Mouse (Mus musculus) hindbrain, postnatal 0 days (tissue): ENCODE results near the gene Mog. TPM values are rescaled to one million over a fixed set of nuclear protein-coding genes. Genes with fewer than 3 reads are reported as not detected.
A peak's percentile ranks its signal among the peaks of the same experiment; 100 is the strongest.

Source experiments
- ATAC-seq: fragments of 200-750 bp; cut with Nextera tagmentation; 2 replicates; pipeline ENCODE4 v1.8.0; 2017; ENCODE audit warnings: mild to moderate bottlenecking, moderate TSS enrichment, moderate library complexity
- DNase-seq: peaks from one replicate; pipeline ENCODE4 v3.0.0-alpha.2; 2015; ENCODE audit warnings: low spot score
- H3K27ac ChIP-seq: fragments of 300-500 bp; sonication (generic); 2 replicates; pipeline ENCODE4 v1.5.1; 2014; ENCODE audit warnings: mild to moderate bottlenecking
- H3K27me3 ChIP-seq: fragments of 300-500 bp; sonication (generic); 2 replicates; pipeline ENCODE4 v1.6.1; 2014; ENCODE audit warnings: low read length, mixed read lengths; ENCODE audit not compliant: insufficient read depth
- H3K36me3 ChIP-seq: fragments of 300-500 bp; sonication (generic); 2 replicates; pipeline ENCODE4 v1.6.1; 2014; ENCODE audit warnings: low read length, mixed read lengths; ENCODE audit not compliant: insufficient read depth
- H3K4me1 ChIP-seq: fragments of 300-500 bp; sonication (generic); 2 replicates; pipeline ENCODE4 v1.6.1; 2014; ENCODE audit warnings: antibody characterized with exemption, low read length, mixed read lengths; ENCODE audit not compliant: insufficient read depth
- H3K4me2 ChIP-seq: fragments of 300-500 bp; sonication (generic); 2 replicates; pipeline ENCODE4 v1.6.1; 2014; ENCODE audit warnings: low read depth, mild to moderate bottlenecking, low read length, moderate library complexity, mixed read lengths
- H3K4me3 ChIP-seq: fragments of 300-500 bp; sonication (generic); 2 replicates; pipeline ENCODE4 v1.5.1; 2014; ENCODE audit warnings: low read length
- H3K9ac ChIP-seq: fragments of 300-500 bp; sonication (generic); replicated peaks from 2 replicates; pipeline ENCODE4 v1.6.1; 2014; ENCODE audit warnings: mild to moderate bottlenecking, low read length, moderate library complexity, mixed read lengths
- H3K9me3 ChIP-seq: fragments of 300-500 bp; sonication (generic); 2 replicates; pipeline ENCODE4 v1.6.1; 2016; ENCODE audit warnings: low read length, mixed read lengths
- CTCF ChIP-seq: IDR thresholded peaks from 2 replicates; pipeline ENCODE4 v1.5.1; 2016; ENCODE audit warnings: antibody characterized with exemption, control low read depth, low read depth
- WGBS: fragments of 180-500 bp; shearing (Covaris S2); extraction: QIAGEN DNeasy Blood & Tissue Kit; methylation state at CpG from one replicate; pipeline ENCODE4 v1.1.7; 2014; 5-methylcytosine and 5-hydroxymethylcytosine counted together
- polyA plus RNA-seq: library from polyadenylated mRNA; unstranded; fragments of >200 nt; fragmentation: Nextera tagmentation; extraction: Ambion mirVana; gene quantifications from 2 replicates; pipeline ENCODE4 v1.2.1, GENCODE M21; 2015
- total RNA-seq: library from RNA; depleted of rRNA; stranded (reverse); fragments of >200 nt; gene quantifications from 2 replicates; pipeline ENCODE4 v1.2.3, GENCODE M21; 2014

The Mog gene
- total and polyA plus RNA-seq, 2 experiments from 2014 or later: 0.52 to 1.5 TPM

DNA sequence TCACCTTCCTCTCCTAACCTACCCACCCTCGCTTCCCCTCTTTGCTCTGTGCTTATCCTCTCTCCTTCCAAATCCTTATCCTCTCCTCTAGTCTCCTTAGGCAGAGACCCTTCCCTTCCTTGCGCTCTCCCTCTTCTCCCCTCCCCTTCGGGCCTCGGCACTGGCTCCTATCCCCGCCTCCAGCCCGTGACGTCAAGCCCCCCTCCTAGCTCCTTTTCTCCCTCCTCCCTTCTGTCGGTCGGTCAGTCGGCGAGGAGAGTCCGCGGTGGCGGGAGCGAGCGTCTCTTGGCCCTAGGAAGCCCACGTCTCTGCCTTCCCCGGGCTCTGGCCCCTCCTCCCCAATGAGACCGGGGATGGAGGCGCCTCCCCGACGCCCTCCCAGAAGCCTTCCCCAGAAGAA, 27.2 kb upstream of the Mog start:
- H3K4me2 ChIP-seq: peak overlapping the region; percentile 76
- no peaks in the 10 kb centered on the region for H3K27me3 ChIP-seq
- peaks cover 16% of the 10 kb centered on the region; the same call in 1 of the 2 replicates for H3K36me3 ChIP-seq
- TF ChIP-seq CTCF: no peak
- peak; percentile 72 for ATAC-seq
- H3K4me1 ChIP-seq: peaks cover 14% of the 10 kb centered on the region
- H3K9ac ChIP-seq: peak overlapping the region; percentile 93
- H3K4me3 ChIP-seq: peak overlapping the region; percentile 83
- peak overlapping the region; percentile 87 for H3K27ac ChIP-seq
- under 1% methylated on average over 19 of the region's 22 CpGs for WGBS
- DNase-seq: peak; percentile 93
- H3K9me3 ChIP-seq: no peaks in the 10 kb centered on the region

DNA sequence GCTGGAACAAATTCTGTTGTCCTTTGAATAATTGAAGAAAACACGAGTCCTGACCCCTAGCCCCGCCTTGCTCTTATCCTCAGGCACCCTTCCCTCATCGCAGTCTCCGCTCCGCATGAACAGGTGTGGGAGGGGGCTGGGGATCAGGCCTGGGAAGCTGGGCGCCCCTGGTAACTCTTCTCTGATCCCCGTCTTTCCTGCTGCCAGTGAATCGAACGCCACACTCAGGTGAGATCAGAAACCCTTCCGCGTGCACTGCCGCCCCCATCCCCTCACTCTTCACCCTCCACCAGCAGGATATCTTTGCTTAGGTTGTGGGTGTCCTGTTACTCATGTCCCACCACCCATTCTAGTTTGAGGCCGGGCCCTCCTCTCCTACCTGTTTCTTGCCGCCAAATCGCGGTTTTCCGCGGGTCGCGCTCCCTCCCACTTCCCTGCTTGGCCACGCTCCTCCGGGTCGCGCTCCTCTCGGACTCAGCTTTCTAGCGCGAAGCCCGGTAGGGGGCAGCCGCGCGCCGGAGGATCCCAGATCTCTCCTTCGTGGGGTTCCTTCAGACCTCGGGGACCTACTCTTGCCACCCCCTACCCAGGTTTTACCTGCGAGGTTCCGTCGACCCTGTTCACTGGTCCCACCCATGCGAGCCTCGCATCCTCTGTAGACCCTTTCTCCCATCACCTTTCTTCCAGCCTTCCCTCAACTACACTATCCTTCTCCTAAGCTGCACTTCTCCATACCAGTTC, 26.5 kb upstream of the Mog start:
- WGBS: 3% methylated on average over 39 of the region's 39 CpGs
- peaks cover 11% of the 10 kb centered on the region; the same call in 1 of the 2 replicates for H3K36me3 ChIP-seq
- H3K27me3 ChIP-seq: no peaks in the 10 kb centered on the region
- no peaks in the 10 kb centered on the region for H3K9me3 ChIP-seq
- peak overlapping the region; percentile 76 for H3K4me2 ChIP-seq
- peak; percentile 37 for ATAC-seq
- H3K27ac ChIP-seq: peak overlapping the region; percentile 87
- peak overlapping the region; percentile 83 for H3K4me3 ChIP-seq
- peak; percentile 72 for TF ChIP-seq CTCF
- peak; percentile 85 for DNase-seq
- peak overlapping the region; percentile 93 for H3K9ac ChIP-seq
- H3K4me1 ChIP-seq: peaks cover 14% of the 10 kb centered on the region

DNA sequence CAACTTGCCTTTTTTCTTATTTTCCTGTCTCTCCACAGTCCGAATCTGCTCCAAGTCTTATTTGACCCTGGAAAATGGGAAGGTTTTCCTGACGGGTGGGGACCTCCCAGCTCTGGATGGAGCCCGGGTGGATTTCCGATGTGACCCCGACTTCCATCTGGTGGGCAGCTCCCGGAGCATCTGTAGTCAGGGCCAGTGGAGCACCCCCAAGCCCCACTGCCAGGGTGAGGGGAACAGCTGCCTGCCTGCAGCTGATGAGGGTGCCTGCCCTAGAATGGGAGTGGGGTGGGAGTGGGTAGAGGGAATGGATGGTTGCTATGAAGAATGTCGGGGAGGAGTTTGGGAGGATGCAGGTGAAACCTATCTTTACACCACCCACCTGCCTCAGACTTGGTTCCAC, 25.2 kb upstream of the Mog start:
- H3K4me3 ChIP-seq: peak overlapping the region; percentile 91
- DNase-seq: no peak
- no peaks in the 10 kb centered on the region for H3K27me3 ChIP-seq
- WGBS: 52% methylated on average over 7 of the region's 7 CpGs
- H3K9ac ChIP-seq: peak overlapping the region; percentile 37; the same call in 1 of the 2 replicates
- no peak for ATAC-seq
- H3K9me3 ChIP-seq: no peaks in the 10 kb centered on the region
- H3K4me1 ChIP-seq: peaks cover 14% of the 10 kb centered on the region
- no peak for TF ChIP-seq CTCF
- H3K36me3 ChIP-seq: peaks cover 3% of the 10 kb centered on the region; the same call in 1 of the 2 replicates
- peak overlapping the region; percentile 76 for H3K4me2 ChIP-seq
- no peak overlapping the region for H3K27ac ChIP-seq

- Histone ChIP-seq H3K4me1 (peaks cover 14% of the 10 kb centered on the region), H3K27ac (no peak overlapping the region), H3K36me3 (peaks cover 3% of the 10 kb centered on the region; the same call in 1 of the 2 replicates), H3K4me2 (peak overlapping the region; percentile 76), H3K9ac (peak overlapping the region; percentile 37; the same call in 1 of the 2 replicates), H3K9me3 (no peaks in the 10 kb centered on the region), H3K4me3 (peak overlapping the region; percentile 91), H3K27me3 (no peaks in the 10 kb centered on the region)
- ATAC-seq: no peak
- peak; percentile 61 for TF ChIP-seq CTCF
- peak; percentile 67 for DNase-seq
- 24% methylated on average over 3 of the region's 3 CpGs for WGBS
Measured at GRCm38 (mm10) chr17:37047981-37048380, 24.8 kb upstream of the Mog start.

GRCm38 (mm10) chr17:37047332-37047976, 24.3 kb upstream of the Mog start:
- H3K4me1 ChIP-seq: peaks cover 14% of the 10 kb centered on the region
- no peaks in the 10 kb centered on the region for H3K9me3 ChIP-seq
- 14% methylated on average over 19 of the region's 19 CpGs for WGBS
- H3K27me3 ChIP-seq: no peaks in the 10 kb centered on the region
- H3K36me3 ChIP-seq: peaks cover 1% of the 10 kb centered on the region; the same call in 1 of the 2 replicates
- TF ChIP-seq CTCF: no peak
- peak overlapping the region; percentile 76 for H3K4me2 ChIP-seq
- no peak for DNase-seq
- peak overlapping the region; percentile 97 for H3K27ac ChIP-seq
- ATAC-seq: no peak
- H3K4me3 ChIP-seq: peak overlapping the region; percentile 91
- peak overlapping the region; percentile 99 for H3K9ac ChIP-seq

DNA sequence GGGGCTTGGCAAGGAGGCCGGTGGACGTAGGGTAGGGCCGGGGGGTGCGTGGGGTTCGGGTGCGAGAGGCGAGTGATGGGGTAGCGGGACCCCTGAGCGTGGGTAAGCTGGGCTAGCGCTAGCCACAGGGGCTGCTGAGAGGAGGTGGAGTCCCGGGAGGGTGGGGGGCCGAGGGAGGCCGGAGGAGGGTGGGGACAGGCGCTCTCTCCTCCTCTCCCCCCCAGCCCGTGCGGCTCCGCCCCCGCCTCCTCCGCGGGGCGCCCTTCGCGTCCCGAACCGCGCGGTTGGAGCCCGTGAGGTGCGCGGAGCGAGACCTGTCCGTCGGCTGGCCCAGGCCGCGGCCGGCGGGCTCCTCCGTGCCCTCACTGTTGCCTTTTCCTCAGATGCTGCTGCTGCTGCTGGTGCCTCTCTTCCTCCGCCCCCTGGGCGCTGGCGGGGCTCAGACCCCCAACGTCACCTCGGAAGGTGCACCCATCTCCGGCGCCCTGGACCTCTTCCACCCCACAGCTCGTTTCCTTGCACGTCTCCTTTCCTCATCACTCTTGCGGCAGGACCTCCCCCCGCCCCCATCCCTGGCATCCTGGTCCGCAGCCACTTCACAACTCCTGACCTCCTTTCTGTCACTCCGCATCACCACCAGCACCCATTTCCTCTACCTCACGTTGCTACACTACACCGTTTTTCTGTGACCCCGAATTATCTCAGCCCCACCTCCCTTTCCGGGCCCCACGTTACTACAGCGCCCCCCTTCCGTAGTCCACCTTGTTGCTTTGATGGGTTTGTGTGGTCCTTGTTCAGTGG, 23.3 kb upstream of the Mog start:
- H3K4me3 ChIP-seq: peak overlapping the region; percentile 91
- WGBS: under 1% methylated on average over 32 of the region's 58 CpGs
- peak; percentile 69 for DNase-seq
- peak overlapping the region; percentile 76 for H3K4me2 ChIP-seq
- H3K4me1 ChIP-seq: peaks cover 14% of the 10 kb centered on the region
- H3K27ac ChIP-seq: peak overlapping the region; percentile 97
- H3K27me3 ChIP-seq: no peaks in the 10 kb centered on the region
- H3K9me3 ChIP-seq: no peaks in the 10 kb centered on the region
- ATAC-seq: peak; percentile 36
- peak; percentile 59 for TF ChIP-seq CTCF
- H3K9ac ChIP-seq: peak overlapping the region; percentile 99
- no peaks in the 10 kb centered on the region for H3K36me3 ChIP-seq
